Mouse (Mus musculus) megakaryocyte, embryonic 14.5 days (primary cell): ENCODE results near the gene Rep15. TPM values are rescaled to one million over a fixed set of nuclear protein-coding genes. Genes with fewer than 3 reads are reported as not detected.
A peak's percentile ranks its signal among the peaks of the same experiment; 100 is the strongest.

ENCODE experiments used
- H3K27me3 ChIP-seq: replicated peaks from 2 replicates; pipeline ENCODE3; 2012; ENCODE audit warnings: inconsistent platforms
- H3K36me3 ChIP-seq: replicated peaks from 2 replicates; pipeline ENCODE3; 2012; ENCODE audit warnings: low read length, inconsistent platforms, mixed read lengths
- H3K4me1 ChIP-seq: 2 replicates; pipeline ENCODE4 v1.6.1; 2012; ENCODE audit warnings: inconsistent platforms
- H3K4me3 ChIP-seq: replicated peaks from 2 replicates; pipeline ENCODE3; 2012; ENCODE audit warnings: moderate library complexity, mild to moderate bottlenecking, inconsistent platforms
- H3K9me3 ChIP-seq: 2 replicates; pipeline ENCODE4 v1.6.1; 2012; ENCODE audit warnings: inconsistent platforms
- FLI1 ChIP-seq: IDR thresholded peaks from 2 replicates; pipeline ENCODE4 v1.6.1; 2012; ENCODE audit warnings: low read length, inconsistent platforms, mixed read lengths
- GATA1 ChIP-seq: IDR thresholded peaks from 3 replicates; pipeline ENCODE4 v1.6.1; 2012; ENCODE audit warnings: mixed read lengths, low read length, inconsistent platforms, borderline replicate concordance
- polyA plus RNA-seq: library from polyadenylated mRNA; stranded (reverse); fragments of >175 nt; gene quantifications from 2 replicates; pipeline ENCODE4 v1.2.3, GENCODE M21; 2012; ENCODE audit warnings: low replicate concordance; ENCODE audit not compliant: insufficient read depth

Gene Rep15
- polyA plus RNA-seq, 1 experiment = not detected

- Histone ChIP-seq H3K36me3 (peaks cover 95% of the 10 kb centered on the region), H3K9me3 (no peaks in the 10 kb centered on the region), H3K27me3 (no peaks in the 10 kb centered on the region), H3K4me3 (no peak overlapping the region), H3K4me1 (no peaks in the 10 kb centered on the region; the same call in 1 of the 2 replicates)
- TF ChIP-seq GATA1 (no peak), FLI1 (no peak)
These were observed 4.0 kb upstream of the Rep15 start for GRCm38 (mm10) chr6:147028396-147028795.

DNA sequence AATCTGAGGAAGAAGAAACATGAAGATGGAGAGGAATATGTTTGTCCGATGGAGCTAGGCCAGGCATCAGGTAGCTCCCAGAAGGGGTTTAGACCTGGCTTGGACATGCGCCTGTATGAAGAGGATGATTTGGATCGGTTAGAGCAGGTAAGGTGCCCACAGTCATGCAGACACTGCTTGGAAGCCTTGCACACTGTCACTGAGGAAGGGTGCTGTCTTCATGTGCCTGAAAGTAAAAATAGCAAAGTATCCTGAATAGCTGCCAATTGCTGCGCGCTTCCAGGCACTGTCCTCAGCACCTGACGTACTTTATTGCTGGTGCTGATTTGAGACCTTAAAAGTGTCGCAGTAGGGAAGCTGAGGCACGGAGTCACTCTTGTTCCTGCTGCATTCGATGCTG lies 2.8 kb upstream of the Rep15 start:
- no peaks in the 10 kb centered on the region for H3K27me3 ChIP-seq
- H3K4me3 ChIP-seq = no peak overlapping the region
- TF ChIP-seq GATA1 (no peak), FLI1 (no peak)
- H3K9me3 ChIP-seq = no peaks in the 10 kb centered on the region
- peaks cover 85% of the 10 kb centered on the region for H3K36me3 ChIP-seq
- H3K4me1 ChIP-seq = no peaks in the 10 kb centered on the region

GRCm38 (mm10) chr6:147030096-147030885 lies 2.1 kb upstream of the Rep15 start:
- Histone ChIP-seq H3K4me3 (no peak overlapping the region), H3K4me1 (no peaks in the 10 kb centered on the region), H3K27me3 (no peaks in the 10 kb centered on the region), H3K9me3 (no peaks in the 10 kb centered on the region), H3K36me3 (peaks cover 79% of the 10 kb centered on the region)
- TF ChIP-seq FLI1 (no peak), GATA1 (no peak)

DNA sequence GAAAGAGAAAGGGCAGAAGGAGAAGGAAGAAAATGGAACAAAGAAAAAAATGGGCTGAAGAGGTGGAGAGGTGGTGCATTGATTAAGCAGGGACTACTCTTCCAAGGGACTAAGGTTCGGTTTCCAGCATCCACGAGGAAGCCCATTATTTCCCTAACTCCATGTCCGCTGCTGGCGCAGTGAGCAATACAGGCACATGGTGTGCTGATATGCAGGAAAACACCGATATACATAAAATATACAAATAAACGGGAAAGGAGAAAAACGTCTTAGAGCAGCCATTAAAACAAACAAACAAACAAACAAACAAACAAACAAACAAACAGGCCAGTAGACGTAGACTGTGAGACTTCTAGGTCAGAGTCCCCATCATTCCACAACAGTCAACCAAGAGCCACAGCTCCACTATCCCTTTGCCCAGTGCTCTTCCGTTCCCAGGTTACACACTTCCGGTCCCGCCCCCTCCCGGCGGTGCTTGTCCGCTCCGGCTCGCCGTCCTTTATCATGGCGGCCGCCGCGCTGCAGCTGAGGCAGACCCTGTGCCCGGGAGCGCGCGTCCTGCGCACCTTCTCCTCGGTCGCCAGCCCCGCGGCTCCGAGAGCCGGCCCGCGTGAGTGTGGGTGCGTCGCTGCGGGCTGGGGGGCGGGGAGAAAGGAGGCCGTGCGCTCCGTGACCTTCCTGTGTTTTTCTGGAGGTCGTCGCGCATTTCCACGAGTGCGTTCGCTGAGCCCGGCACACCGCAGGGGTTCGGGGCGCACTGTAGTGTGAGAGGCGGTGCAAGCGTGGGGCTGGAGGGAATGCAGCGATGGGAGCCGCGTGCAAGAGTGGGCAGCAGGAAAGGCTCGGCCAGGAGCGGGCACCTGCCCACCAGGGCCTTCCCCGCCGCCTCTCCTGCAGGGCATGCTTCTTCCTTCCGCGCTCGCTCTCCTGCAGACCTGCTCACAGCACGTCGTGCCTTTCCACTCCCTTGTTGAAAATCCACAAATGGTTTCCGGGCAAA lies 10.2 kb downstream of the Rep15 start, which contains the start of gene Mrps35:
Gene Mrps35, plus strand, starts transcription at position 474 of the 1,000 bp plus-strand sequence.
- Histone ChIP-seq H3K27me3 (peaks cover 2% of the 10 kb centered on the region), H3K4me1 (peaks cover 20% of the 10 kb centered on the region)
- TF ChIP-seq FLI1 = peak; percentile 88
- TF ChIP-seq GATA1 = no peak

GRCm38 (mm10) chr6:147043633-147044032 lies 11.2 kb downstream of the Rep15 start:
- TF ChIP-seq FLI1 = no peak
- no peak for TF ChIP-seq GATA1
- Histone ChIP-seq H3K4me1 (peaks cover 20% of the 10 kb centered on the region), H3K4me3 (peak overlapping the region; percentile 98), H3K27me3 (peaks cover 2% of the 10 kb centered on the region), H3K9me3 (no peaks in the 10 kb centered on the region), H3K36me3 (peaks cover 27% of the 10 kb centered on the region)

More for the DNA sequence above, 10.2 kb downstream of the Rep15 start, which contains the start of gene Mrps35:
- no peaks in the 10 kb centered on the region for H3K9me3 ChIP-seq
- H3K36me3 ChIP-seq = peaks cover 17% of the 10 kb centered on the region
- peak within 1 kb of the TSS; percentile 98 for H3K4me3 ChIP-seq

- Histone ChIP-seq H3K4me3 (no peak overlapping the region), H3K9me3 (no peaks in the 10 kb centered on the region), H3K27me3 (no peaks in the 10 kb centered on the region), H3K36me3 (peaks cover 82% of the 10 kb centered on the region), H3K4me1 (peaks cover 7% of the 10 kb centered on the region)
- TF ChIP-seq GATA1 (no peak), FLI1 (no peak)
These were observed 16.9 kb downstream of the Rep15 start for GRCm38 (mm10) chr6:147049239-147049805.

DNA sequence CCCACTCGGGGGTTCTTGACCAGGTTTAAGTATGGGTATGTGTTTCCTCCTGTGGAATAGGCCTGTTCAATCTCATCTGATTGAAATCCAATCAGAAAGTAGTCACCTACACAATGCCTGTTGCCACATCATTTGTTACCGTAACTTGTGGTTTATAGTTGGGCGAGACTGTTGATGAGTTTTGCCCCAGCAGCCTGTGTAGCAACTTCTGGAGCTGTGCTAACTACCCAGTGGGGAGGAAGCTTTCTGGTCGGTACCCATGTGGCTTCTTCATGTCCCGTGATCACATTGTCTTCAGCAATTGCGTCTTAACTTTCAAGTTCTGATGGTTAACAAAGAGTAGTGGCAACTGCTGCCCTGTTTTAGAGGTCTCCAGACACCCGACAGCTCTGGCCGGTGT lies 19.3 kb downstream of the Rep15 start:
- H3K4me3 ChIP-seq = no peak overlapping the region
- H3K36me3 ChIP-seq = peaks cover 98% of the 10 kb centered on the region

DNA sequence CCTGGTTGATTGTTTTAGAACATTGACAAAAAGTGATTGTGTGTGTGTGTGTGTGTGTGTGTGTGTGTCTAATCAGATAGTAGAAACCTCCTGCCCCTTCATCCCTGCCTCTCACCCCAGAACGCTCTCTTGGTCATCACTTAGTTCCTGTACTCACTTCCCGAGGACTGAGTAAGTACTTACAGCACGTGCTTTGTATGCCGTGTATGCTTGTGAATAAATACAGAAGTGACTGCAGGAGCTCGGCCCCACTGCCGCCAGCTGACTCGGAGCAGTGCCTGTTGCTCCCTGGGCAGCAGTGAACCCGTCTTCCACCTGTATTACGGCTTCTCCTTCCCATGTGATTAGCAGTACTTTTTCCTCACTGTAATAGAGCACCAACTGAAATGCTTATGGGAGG lies 20.1 kb downstream of the Rep15 start:
- Histone ChIP-seq H3K4me3 (no peak overlapping the region), H3K27me3 (no peaks in the 10 kb centered on the region), H3K4me1 (no peaks in the 10 kb centered on the region; the same call in 1 of the 2 replicates), H3K36me3 (peaks cover 98% of the 10 kb centered on the region), H3K9me3 (no peaks in the 10 kb centered on the region)
- no peak for TF ChIP-seq GATA1
- no peak for TF ChIP-seq FLI1

More for the DNA sequence above, 19.3 kb downstream of the Rep15 start:
- Histone ChIP-seq H3K4me1 (no peaks in the 10 kb centered on the region; the same call in 1 of the 2 replicates), H3K27me3 (no peaks in the 10 kb centered on the region), H3K9me3 (no peaks in the 10 kb centered on the region)
- TF ChIP-seq GATA1 (no peak), FLI1 (no peak)
